Mouse (Mus musculus): Measurements from ENCODE around the gene Dnmbp. TPM values are rescaled to one million over a fixed set of nuclear protein-coding genes. Genes with fewer than 3 reads are reported as not detected.

Dnmbp gene
- polyA plus RNA-seq, 1 experiment from 2014 or later, result 19.2 TPM

- no peak for DNase-seq (ENCODE audit: low spot score)
- Histone ChIP-seq H3K9ac (ENCODE audit: low read depth, low read length) (no peak overlapping the region), H3K4me3 (replicated peaks; ENCODE audit: low read depth, low read length) (no peak overlapping the region), H3K4me1 (replicated peaks; ENCODE audit: insufficient read depth, low read length) (peaks cover 6% of the 10 kb centered on the region; the same call in 1 of the 2 replicates), H3K27me3 (ENCODE audit: insufficient read depth, low read length) (no peaks in the 10 kb centered on the region), H3K36me3 (ENCODE audit: insufficient read depth, low read length) (no peaks in the 10 kb centered on the region), H3K9me3 (replicated peaks; ENCODE audit: low read length) (no peaks in the 10 kb centered on the region), H3K27ac (no peak overlapping the region), H3K4me2 (ENCODE audit: low read length) (no peak overlapping the region)
- no peak for TF ChIP-seq CTCF (IDR thresholded peaks at IDR 0.05; ENCODE audit: low read depth)
- WGBS, result 21% methylated on average over 9 of the region's 9 CpGs
- peak; percentile 58; the same call in 1 of the 2 replicates for ATAC-seq (replicated peaks; ENCODE audit: low FRiP score, low read depth)
Observed at GRCm38 (mm10) chr19:43962795-43963194, 22.8 kb upstream of the Dnmbp start.

- H3K4me3 ChIP-seq (replicated peaks; ENCODE audit: low read depth, low read length), result no peak overlapping the region
- TF ChIP-seq CTCF (IDR thresholded peaks at IDR 0.05; ENCODE audit: low read depth), result peak; percentile 53
- 89% methylated on average over 2 of the region's 2 CpGs for WGBS
- no peak overlapping the region for H3K9ac ChIP-seq (ENCODE audit: low read depth, low read length)
- H3K36me3 ChIP-seq (ENCODE audit: insufficient read depth, low read length), result no peaks in the 10 kb centered on the region
- DNase-seq (ENCODE audit: low spot score) (no peak), ATAC-seq (replicated peaks; ENCODE audit: low FRiP score, low read depth) (no peak)
- H3K4me2 ChIP-seq (ENCODE audit: low read length), result no peak overlapping the region
- H3K27ac ChIP-seq, result no peak overlapping the region
- H3K4me1 ChIP-seq (replicated peaks; ENCODE audit: insufficient read depth, low read length), result peaks cover 6% of the 10 kb centered on the region; the same call in 1 of the 2 replicates
- H3K9me3 ChIP-seq (replicated peaks; ENCODE audit: low read length), result no peaks in the 10 kb centered on the region
- H3K27me3 ChIP-seq (ENCODE audit: insufficient read depth, low read length), result no peaks in the 10 kb centered on the region
Observed at GRCm38 (mm10) chr19:43961185-43961584, 21.2 kb upstream of the Dnmbp start.

- Histone ChIP-seq H3K4me2 (ENCODE audit: low read length) (no peak overlapping the region), H3K27me3 (ENCODE audit: insufficient read depth, low read length) (no peaks in the 10 kb centered on the region), H3K36me3 (ENCODE audit: insufficient read depth, low read length) (no peaks in the 10 kb centered on the region), H3K27ac (no peak overlapping the region), H3K4me3 (replicated peaks; ENCODE audit: low read depth, low read length) (no peak overlapping the region), H3K4me1 (replicated peaks; ENCODE audit: insufficient read depth, low read length) (peaks cover 6% of the 10 kb centered on the region; the same call in 1 of the 2 replicates), H3K9me3 (replicated peaks; ENCODE audit: low read length) (no peaks in the 10 kb centered on the region), H3K9ac (ENCODE audit: low read depth, low read length) (no peak overlapping the region)
- no peak for ATAC-seq (replicated peaks; ENCODE audit: low FRiP score, low read depth)
- TF ChIP-seq CTCF (IDR thresholded peaks at IDR 0.05; ENCODE audit: low read depth), result no peak
- 78% methylated on average over 11 of the region's 11 CpGs for WGBS
- DNase-seq (ENCODE audit: low spot score), result no peak
Observed at GRCm38 (mm10) chr19:43960014-43960413, 20.0 kb upstream of the Dnmbp start.

GRCm38 (mm10) chr19:43959162-43959561, 19.2 kb upstream of the Dnmbp start:
- WGBS, result 14% methylated on average over 2 of the region's 2 CpGs
- ATAC-seq (replicated peaks; ENCODE audit: low FRiP score, low read depth), result peak; percentile 40
- peak; percentile 94 for TF ChIP-seq CTCF (IDR thresholded peaks at IDR 0.05; ENCODE audit: low read depth)

GRCm38 (mm10) chr19:43957881-43958280, 17.9 kb upstream of the Dnmbp start:
- WGBS, result 80% methylated on average over 4 of the region's 4 CpGs
- no peak for TF ChIP-seq CTCF (IDR thresholded peaks at IDR 0.05; ENCODE audit: low read depth)

More at GRCm38 (mm10) chr19:43959162-43959561, 19.2 kb upstream of the Dnmbp start:
- Histone ChIP-seq H3K4me2 (ENCODE audit: low read length) (no peak overlapping the region), H3K9me3 (replicated peaks; ENCODE audit: low read length) (no peaks in the 10 kb centered on the region), H3K27me3 (ENCODE audit: insufficient read depth, low read length) (no peaks in the 10 kb centered on the region), H3K27ac (no peak overlapping the region), H3K9ac (ENCODE audit: low read depth, low read length) (no peak overlapping the region), H3K4me1 (replicated peaks; ENCODE audit: insufficient read depth, low read length) (peaks cover 6% of the 10 kb centered on the region; the same call in 1 of the 2 replicates), H3K4me3 (replicated peaks; ENCODE audit: low read depth, low read length) (no peak overlapping the region), H3K36me3 (ENCODE audit: insufficient read depth, low read length) (no peaks in the 10 kb centered on the region)
- DNase-seq (ENCODE audit: low spot score), result peak; percentile 80

GRCm38 (mm10) chr19:43957402-43957801, 17.4 kb upstream of the Dnmbp start:
- H3K27ac ChIP-seq, result no peak overlapping the region
- 8% methylated on average over 4 of the region's 4 CpGs for WGBS
- ATAC-seq (replicated peaks; ENCODE audit: low FRiP score, low read depth), result no peak
- TF ChIP-seq CTCF (IDR thresholded peaks at IDR 0.05; ENCODE audit: low read depth), result no peak
- no peaks in the 10 kb centered on the region for H3K4me1 ChIP-seq (replicated peaks; ENCODE audit: insufficient read depth, low read length)
- H3K4me3 ChIP-seq (replicated peaks; ENCODE audit: low read depth, low read length), result no peak overlapping the region
- H3K4me2 ChIP-seq (ENCODE audit: low read length), result no peak overlapping the region
- peak; percentile 77 for DNase-seq (ENCODE audit: low spot score)
- H3K27me3 ChIP-seq (ENCODE audit: insufficient read depth, low read length), result no peaks in the 10 kb centered on the region
- no peaks in the 10 kb centered on the region for H3K36me3 ChIP-seq (ENCODE audit: insufficient read depth, low read length)
- H3K9me3 ChIP-seq (replicated peaks; ENCODE audit: low read length), result no peaks in the 10 kb centered on the region
- no peak overlapping the region for H3K9ac ChIP-seq (ENCODE audit: low read depth, low read length)

More at GRCm38 (mm10) chr19:43957881-43958280, 17.9 kb upstream of the Dnmbp start:
- Histone ChIP-seq H3K27ac (no peak overlapping the region), H3K27me3 (ENCODE audit: insufficient read depth, low read length) (no peaks in the 10 kb centered on the region), H3K9me3 (replicated peaks; ENCODE audit: low read length) (no peaks in the 10 kb centered on the region), H3K4me3 (replicated peaks; ENCODE audit: low read depth, low read length) (no peak overlapping the region), H3K4me1 (replicated peaks; ENCODE audit: insufficient read depth, low read length) (peaks cover 3% of the 10 kb centered on the region; the same call in 1 of the 2 replicates), H3K9ac (ENCODE audit: low read depth, low read length) (no peak overlapping the region), H3K36me3 (ENCODE audit: insufficient read depth, low read length) (no peaks in the 10 kb centered on the region), H3K4me2 (ENCODE audit: low read length) (no peak overlapping the region)
- DNase-seq (ENCODE audit: low spot score) (no peak), ATAC-seq (replicated peaks; ENCODE audit: low FRiP score, low read depth) (no peak)

- H3K9ac ChIP-seq (ENCODE audit: low read depth, low read length), result no peak overlapping the region
- H3K4me1 ChIP-seq (replicated peaks; ENCODE audit: insufficient read depth, low read length), result no peaks in the 10 kb centered on the region
- H3K9me3 ChIP-seq (replicated peaks; ENCODE audit: low read length), result no peaks in the 10 kb centered on the region
- DNase-seq (ENCODE audit: low spot score) (no peak), ATAC-seq (replicated peaks; ENCODE audit: low FRiP score, low read depth) (no peak; the same call in 1 of the 2 replicates)
- no peak overlapping the region for H3K4me2 ChIP-seq (ENCODE audit: low read length)
- TF ChIP-seq CTCF (IDR thresholded peaks at IDR 0.05; ENCODE audit: low read depth), result no peak
- WGBS, result 65% methylated on average over 5 of the region's 5 CpGs
- no peak overlapping the region for H3K4me3 ChIP-seq (replicated peaks; ENCODE audit: low read depth, low read length)
- no peak overlapping the region for H3K27ac ChIP-seq
- H3K27me3 ChIP-seq (ENCODE audit: insufficient read depth, low read length), result no peaks in the 10 kb centered on the region
- no peaks in the 10 kb centered on the region for H3K36me3 ChIP-seq (ENCODE audit: insufficient read depth, low read length)
Observed at GRCm38 (mm10) chr19:43955266-43955665, 15.3 kb upstream of the Dnmbp start.
